ENCODE assay signal across 15 mouse cellular contexts in the genomic region with DNA sequence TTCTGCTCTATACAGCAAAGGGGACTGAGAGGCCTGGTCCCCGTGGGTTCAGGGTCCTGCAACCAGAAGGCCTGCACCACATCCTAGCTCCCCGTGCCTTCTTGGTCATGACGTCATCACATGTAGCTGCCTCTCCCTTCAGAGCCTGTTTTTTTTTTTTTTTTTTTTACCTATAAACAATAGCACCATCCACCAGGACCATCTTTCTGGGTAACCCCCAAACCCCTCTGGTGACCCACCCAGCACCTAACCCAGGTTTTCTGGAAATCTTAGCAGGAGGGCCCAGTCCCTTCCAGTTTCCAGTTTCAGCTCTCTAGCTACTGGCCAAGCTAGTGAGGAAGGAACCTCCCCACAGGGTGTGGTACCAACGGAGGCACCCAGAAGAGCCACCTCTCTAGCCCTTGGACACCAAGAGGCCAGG. TPM values are rescaled to one million over a fixed set of nuclear protein-coding genes. Genes with fewer than 3 reads are reported as not detected.
DNase-seq lines count a peak whose midpoint lies in the region; ATAC-seq and TF ChIP-seq lines count a peak whose summit lies in the region.
"Had no signal": no experiment of that assay in that cellular context is flagged by ENCODE, and none has a peak within 500 bp of the region (broad histone marks: within the 10 kb centered on the region; RNA-seq: fewer than 3 reads in every experiment).

No protein-coding gene starts in this region.

- 0 out of 2 replicates have a peak, but pooled peaks cover 3% of the 10 kb centered on the region for H3K4me1 ChIP-seq in kidney, embryonic 14.5 days (ENCODE audit: control insufficient read depth, insufficient read depth, low read length)
- H3K4me1 ChIP-seq in liver, postnatal 0 days (ENCODE audit: insufficient read depth), result peaks cover 8% of the 10 kb centered on the region; the same call in 1 of the 2 replicates
- H3K4me1 ChIP-seq in neural tube, embryonic 15.5 days, result 0 out of 2 replicates have a peak, but pooled peaks cover 5% of the 10 kb centered on the region
- 0 out of 2 replicates have a peak, but pooled peaks cover 5% of the 10 kb centered on the region for H3K4me1 ChIP-seq in forebrain, embryonic 15.5 days

- H3K9ac ChIP-seq in kidney, embryonic 14.5 days (ENCODE audit: low read depth, low read length), result 0 out of 2 replicates have a peak overlapping the region, but pooled peaks have one; percentile 9
- H3K9ac ChIP-seq in liver, postnatal 0 days (replicated peaks), result 0 out of 2 replicates have a peak overlapping the region, but pooled peaks have one; percentile 11
- H3K9ac ChIP-seq in neural tube, embryonic 15.5 days (replicated peaks), result no peak overlapping the region
- no peak overlapping the region for H3K9ac ChIP-seq in forebrain, embryonic 15.5 days (replicated peaks)
- H3K9ac ChIP-seq: forebrain, postnatal 0 days had no signal

- no peaks in the 10 kb centered on the region for H3K9me3 ChIP-seq in kidney, embryonic 14.5 days (ENCODE audit: control insufficient read depth, low read length)
- H3K9me3 ChIP-seq in liver, postnatal 0 days (ENCODE audit: low read length), result no peaks in the 10 kb centered on the region
- no peaks in the 10 kb centered on the region for H3K9me3 ChIP-seq in neural tube, embryonic 15.5 days (replicated peaks)
- no peaks in the 10 kb centered on the region for H3K9me3 ChIP-seq in forebrain, embryonic 15.5 days
- H3K9me3 ChIP-seq: heart, embryonic 10.5 days had no signal

- H3K36me3 ChIP-seq in kidney, embryonic 14.5 days (ENCODE audit: control insufficient read depth, insufficient read depth, low read length), result no peaks in the 10 kb centered on the region
- no peaks in the 10 kb centered on the region for H3K36me3 ChIP-seq in liver, postnatal 0 days (replicated peaks; ENCODE audit: insufficient read depth, low read length)
- H3K36me3 ChIP-seq in neural tube, embryonic 15.5 days, result no peaks in the 10 kb centered on the region
- H3K36me3 ChIP-seq in forebrain, embryonic 15.5 days, result no peaks in the 10 kb centered on the region
- H3K36me3 ChIP-seq: heart, embryonic 10.5 days had no signal

- no peak overlapping the region for H3K27ac ChIP-seq in kidney, embryonic 14.5 days (ENCODE audit: low read depth, low read length)
- H3K27ac ChIP-seq in liver, postnatal 0 days (ENCODE audit: low read depth), result peak overlapping the region; percentile 62
- no peak overlapping the region for H3K27ac ChIP-seq in neural tube, embryonic 15.5 days (replicated peaks)
- no peak overlapping the region for H3K27ac ChIP-seq in forebrain, embryonic 15.5 days (replicated peaks)
- H3K27ac ChIP-seq: heart, embryonic 10.5 days had no signal

- DNase-seq in kidney, adult 8-10 months, result no peak
- peak; percentile 36 for DNase-seq in 416B (ENCODE audit: low read depth)
- peak; percentile 58 for DNase-seq in T-cell, adult 2 months (ENCODE audit: low spot score)
- DNase-seq in liver, postnatal 0 days, result no peak
- no peak for DNase-seq in urinary bladder, postnatal 4 days (ENCODE audit: low spot score in 2 of 2)
- DNase-seq: cerebellum, adult 8-10 months; forebrain, postnatal 0 days; gastrocnemius, postnatal 10 days; kidney, adult 18-20 months; lung, postnatal 36 days had no signal

- TF ChIP-seq EP300 in liver, postnatal 0 days (IDR thresholded peaks at IDR 0.05; ENCODE audit: low read depth), result no peak

- no peak for ATAC-seq in kidney, embryonic 14.5 days (ENCODE audit: low FRiP score, low TSS enrichment)
- ATAC-seq in liver, postnatal 0 days, result no peak
- ATAC-seq in neural tube, embryonic 15.5 days (ENCODE audit: low FRiP score), result no peak
- ATAC-seq in forebrain, embryonic 15.5 days (replicated peaks), result no peak
- ATAC-seq: forebrain, postnatal 0 days had no signal

- H3K4me2 ChIP-seq in kidney, embryonic 14.5 days (replicated peaks; ENCODE audit: low read depth, low read length), result no peak overlapping the region
- peak overlapping the region; percentile 4 for H3K4me2 ChIP-seq in liver, postnatal 0 days (ENCODE audit: low read depth, low read length)
- H3K4me2 ChIP-seq in neural tube, embryonic 15.5 days, result no peak overlapping the region
- H3K4me2 ChIP-seq in forebrain, embryonic 15.5 days (replicated peaks), result no peak overlapping the region

- no peak overlapping the region for H3K4me3 ChIP-seq in kidney, embryonic 14.5 days (ENCODE audit: low read length)
- peak overlapping the region; percentile 21; the same call in 1 of the 2 replicates for H3K4me3 ChIP-seq in liver, postnatal 0 days (ENCODE audit: low read depth, low read length)
- H3K4me3 ChIP-seq in neural tube, embryonic 15.5 days (replicated peaks), result no peak overlapping the region
- no peak overlapping the region for H3K4me3 ChIP-seq in forebrain, embryonic 15.5 days
- H3K4me3 ChIP-seq: erythroblast, embryonic 14.5 days; heart, embryonic 10.5 days had no signal

- WGBS in kidney, embryonic 14.5 days, result 54% methylated on average over 4 of the region's 4 CpGs
- 33% methylated on average over 4 of the region's 4 CpGs for WGBS in liver, postnatal 0 days (ENCODE audit: insufficient replicate concordance)
- 67% methylated on average over 4 of the region's 4 CpGs for WGBS in neural tube, embryonic 15.5 days
- WGBS in forebrain, embryonic 15.5 days, result 50% methylated on average over 4 of the region's 4 CpGs

- no peak for TF ChIP-seq CTCF in liver, postnatal 0 days (IDR thresholded peaks at IDR 0.05; ENCODE audit: low read depth)

- no peaks in the 10 kb centered on the region for H3K27me3 ChIP-seq in kidney, embryonic 14.5 days (ENCODE audit: control insufficient read depth, insufficient read depth, low read length)
- no peaks in the 10 kb centered on the region for H3K27me3 ChIP-seq in liver, postnatal 0 days (ENCODE audit: insufficient read depth, low read length)
- no peaks in the 10 kb centered on the region for H3K27me3 ChIP-seq in neural tube, embryonic 15.5 days (replicated peaks)
- H3K27me3 ChIP-seq in forebrain, embryonic 15.5 days, result no peaks in the 10 kb centered on the region

RNA-seq across cellular contexts. Expression of gene Selplg, which starts 4.4 kb away (rescaled TPM):
- polyA plus RNA-seq in kidney, embryonic 14.5 days (2014; fragmentation: Nextera tagmentation; extraction: Ambion mirVana), result 1.2 and 1.4 TPM in 2 replicates
- polyA plus RNA-seq in liver, postnatal 0 days (2015; fragmentation: Nextera tagmentation; extraction: Ambion mirVana), result 18.9 and 21.5 TPM in 2 replicates
- 2.3 and 27.7 TPM in 2 replicates for polyA plus RNA-seq in neural tube, embryonic 15.5 days (2015; fragmentation: Nextera tagmentation; extraction: Ambion mirVana)
- polyA plus RNA-seq in forebrain, embryonic 15.5 days (2015; fragmentation: Nextera tagmentation; extraction: Ambion mirVana), result 1.8 TPM in 2 replicates

RNA-seq across cellular contexts. Expression of gene Tmem119, which starts 27.7 kb away (rescaled TPM):
- 17.6 and 24.8 TPM in 2 replicates for polyA plus RNA-seq in kidney, embryonic 14.5 days (2014; fragmentation: Nextera tagmentation; extraction: Ambion mirVana)
- 3.2 and 3.4 TPM in 2 replicates for polyA plus RNA-seq in liver, postnatal 0 days (2015; fragmentation: Nextera tagmentation; extraction: Ambion mirVana)
- 12.1 and 23.1 TPM in 2 replicates for polyA plus RNA-seq in neural tube, embryonic 15.5 days (2015; fragmentation: Nextera tagmentation; extraction: Ambion mirVana)
- 4.9 and 5.1 TPM in 2 replicates for polyA plus RNA-seq in forebrain, embryonic 15.5 days (2015; fragmentation: Nextera tagmentation; extraction: Ambion mirVana)

RNA-seq across cellular contexts. Expression of gene Iscu, which starts 55.5 kb away (rescaled TPM):
- 106 and 129 TPM in 2 replicates for polyA plus RNA-seq in kidney, embryonic 14.5 days (2014; fragmentation: Nextera tagmentation; extraction: Ambion mirVana)
- polyA plus RNA-seq in liver, postnatal 0 days (2015; fragmentation: Nextera tagmentation; extraction: Ambion mirVana), result 109 TPM in 2 replicates
- polyA plus RNA-seq in neural tube, embryonic 15.5 days (2015; fragmentation: Nextera tagmentation; extraction: Ambion mirVana), result 88.6 and 90.9 TPM in 2 replicates
- polyA plus RNA-seq in forebrain, embryonic 15.5 days (2015; fragmentation: Nextera tagmentation; extraction: Ambion mirVana), result 87.4 and 94.1 TPM in 2 replicates

RNA-seq across cellular contexts. Expression of gene Sart3, which starts 55.7 kb away (rescaled TPM):
- 30.0 and 53.0 TPM in 2 replicates for polyA plus RNA-seq in kidney, embryonic 14.5 days (2014; fragmentation: Nextera tagmentation; extraction: Ambion mirVana)
- 6.9 and 7.9 TPM in 2 replicates for polyA plus RNA-seq in liver, postnatal 0 days (2015; fragmentation: Nextera tagmentation; extraction: Ambion mirVana)
- polyA plus RNA-seq in neural tube, embryonic 15.5 days (2015; fragmentation: Nextera tagmentation; extraction: Ambion mirVana), result 40.7 and 42.3 TPM in 2 replicates
- polyA plus RNA-seq in forebrain, embryonic 15.5 days (2015; fragmentation: Nextera tagmentation; extraction: Ambion mirVana), result 57.6 and 58.7 TPM in 2 replicates

Comparison
In these comparisons a context has a peak if more than half of its experiments do, and no peak if none do; other contexts are left out.
1. H3K9ac ChIP-seq: peak in kidney, embryonic 14.5 days (single experiment) and liver, postnatal 0 days (single experiment); none in neural tube, embryonic 15.5 days (single experiment) and forebrain, embryonic 15.5 days (single experiment).
2. DNase-seq: peak in 416B (single experiment) and T-cell, adult 2 months (single experiment); none in kidney, adult 8-10 months (0 of 2), liver, postnatal 0 days (single experiment) and urinary bladder, postnatal 4 days (0 of 2).